Mouse (Mus musculus): ENCODE data around the gene Snx25.

Gene Snx25

DNA sequence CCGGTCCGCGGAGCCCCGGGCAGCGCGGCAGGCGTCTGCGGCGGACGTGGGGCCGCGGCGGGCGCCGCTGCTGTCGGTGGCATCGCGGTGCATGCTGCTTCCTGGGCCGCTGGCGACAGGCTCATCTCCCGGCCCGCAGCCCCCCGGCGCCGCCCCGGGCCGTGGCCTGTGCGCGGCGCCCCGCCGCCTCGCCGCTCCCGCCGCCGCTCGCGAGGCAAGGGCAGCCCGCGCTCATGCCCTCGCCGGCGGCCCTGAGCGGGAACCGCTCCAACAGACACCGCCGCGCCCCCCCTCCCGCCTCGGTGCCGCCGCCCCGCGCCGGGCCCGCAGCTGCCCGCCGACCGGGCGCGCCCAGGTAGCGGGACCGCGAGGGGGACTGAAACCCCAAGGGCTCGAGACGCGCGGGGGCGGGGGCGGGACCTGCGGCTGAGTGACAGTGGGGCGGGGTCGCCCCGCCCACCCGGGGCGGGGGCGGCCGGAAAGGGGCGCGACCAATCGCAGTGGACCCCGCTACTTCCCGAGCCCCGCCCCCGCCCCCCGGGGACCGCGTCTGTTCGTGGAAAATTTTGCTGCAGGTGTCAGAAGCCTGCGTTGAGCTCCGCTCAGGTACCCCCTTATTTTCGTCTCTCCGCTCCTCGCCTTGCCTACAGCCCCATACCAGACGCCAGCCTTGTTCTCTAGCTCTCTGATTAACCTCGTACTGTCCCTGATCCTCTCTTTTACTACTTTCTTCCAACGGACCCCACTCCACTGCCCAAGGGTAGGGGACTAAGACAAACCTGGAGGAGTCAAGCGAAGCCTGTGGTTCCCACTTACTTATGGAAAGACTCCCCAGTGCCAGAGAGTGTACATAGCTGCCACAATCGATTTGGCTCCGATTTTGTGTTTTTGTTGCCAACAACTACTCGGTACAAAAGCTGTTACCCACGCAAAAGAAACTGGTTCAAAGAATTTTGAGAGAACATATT lies at the start of gene Snx25:
Gene Snx25, minus strand, starts transcription at position 96 of the 968 bp plus-strand sequence.
- peak; percentile 87 for DNase-seq (ENCODE audit: low read depth, low spot score)

GRCm38 (mm10) chr8:46197673-46198072 lies 45.7 kb upstream of the Snx25 start:
- no peak for DNase-seq (ENCODE audit: low read depth, low spot score)

- no peak for DNase-seq (ENCODE audit: low read depth, low spot score)
Observed at GRCm38 (mm10) chr8:46196877-46197276, 44.9 kb upstream of the Snx25 start.

GRCm38 (mm10) chr8:46193100-46193499 lies 41.1 kb upstream of the Snx25 start:
- DNase-seq (ENCODE audit: low read depth, low spot score) = no peak

GRCm38 (mm10) chr8:46185361-46185760 lies 33.4 kb upstream of the Snx25 start:
- DNase-seq (ENCODE audit: low read depth, low spot score) = peak; percentile 73

DNA sequence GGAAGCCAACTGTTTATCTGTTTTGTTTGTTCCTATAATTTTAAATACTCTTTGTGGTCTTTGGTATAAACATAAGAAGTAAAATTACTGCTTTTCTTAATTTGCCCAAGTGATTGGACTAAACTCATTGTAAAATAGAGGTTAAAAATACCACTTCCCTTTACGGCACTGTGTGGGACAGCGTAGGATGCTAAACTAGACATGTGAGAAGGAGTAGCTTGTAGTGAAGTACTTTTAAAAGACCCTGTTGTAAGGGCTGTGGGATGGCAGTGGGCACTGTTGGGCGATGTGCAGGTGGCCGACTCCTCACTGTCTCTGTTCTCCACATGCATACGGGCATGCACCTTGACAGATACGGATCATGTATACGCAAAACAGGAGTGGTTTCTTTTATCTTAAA lies 28.2 kb upstream of the Snx25 start:
- DNase-seq (ENCODE audit: low read depth, low spot score) = no peak

DNA sequence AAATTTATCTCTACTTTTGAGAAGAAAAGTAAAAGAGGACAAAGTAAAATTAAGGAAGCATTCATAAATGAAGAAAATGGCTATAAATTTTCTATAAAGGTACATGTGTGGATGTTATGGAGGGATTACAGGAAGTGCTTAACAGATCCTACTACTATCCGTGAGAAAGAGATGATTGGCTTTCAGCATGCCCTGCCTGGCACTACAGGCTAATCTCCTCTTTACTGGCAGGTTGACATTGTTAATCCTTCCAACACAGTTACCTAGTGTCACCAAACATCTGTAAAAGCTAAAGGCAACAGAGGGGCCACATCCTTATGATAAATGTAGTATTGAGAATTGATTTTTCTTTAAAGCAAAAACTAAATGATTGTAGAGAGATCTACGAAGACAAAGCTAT lies 21.7 kb upstream of the Snx25 start:
- no peak for DNase-seq (ENCODE audit: low read depth, low spot score)

GRCm38 (mm10) chr8:46163870-46164190 lies 11.9 kb upstream of the Snx25 start:
- DNase-seq (ENCODE audit: low read depth, low spot score) = no peak

DNA sequence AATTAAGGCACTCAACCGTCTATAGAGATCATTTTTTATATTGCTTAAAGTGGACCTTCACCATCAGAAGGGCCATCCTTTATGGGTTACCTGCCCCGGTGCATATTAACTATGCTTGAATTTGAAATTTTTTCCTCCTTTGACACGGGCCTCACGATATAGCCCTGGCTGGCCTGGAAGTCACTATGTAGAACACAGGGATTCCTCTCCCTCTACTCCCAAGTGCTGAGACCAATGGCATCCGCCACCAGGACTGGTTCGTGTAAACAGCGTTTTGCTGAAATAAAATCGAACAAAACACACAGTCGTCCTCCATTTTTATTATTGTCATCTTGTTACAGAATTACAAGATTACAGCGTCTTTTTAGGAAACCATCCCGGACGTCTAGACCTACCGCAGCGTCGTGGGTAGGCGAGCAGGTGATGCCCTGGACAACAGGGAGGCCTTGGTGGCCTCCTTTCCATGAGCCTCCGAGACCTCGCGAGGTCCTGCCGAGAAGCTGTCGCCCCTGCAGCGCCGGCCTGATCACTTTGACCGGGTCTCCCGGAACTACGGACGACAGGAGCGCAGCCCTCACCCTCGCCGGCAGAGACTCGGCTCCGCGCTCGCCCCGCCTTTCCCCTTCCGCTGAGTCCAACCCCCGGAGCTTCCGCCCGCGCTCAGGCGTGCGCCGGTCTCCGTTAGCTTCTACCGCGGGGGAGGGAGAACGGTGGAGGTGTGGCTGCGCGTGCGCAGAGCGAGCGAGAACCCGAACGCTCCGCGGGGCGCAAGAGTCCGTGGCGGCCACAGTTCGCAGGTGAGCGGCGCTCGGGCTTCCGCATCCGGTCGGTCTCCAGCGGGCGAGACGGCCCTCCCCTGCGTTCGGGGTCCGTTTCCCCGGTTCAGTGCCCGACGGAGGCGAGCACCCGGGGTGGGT lies 11.3 kb upstream of the Snx25 start:
- DNase-seq (ENCODE audit: low read depth, low spot score) = peak; percentile 96

DNA sequence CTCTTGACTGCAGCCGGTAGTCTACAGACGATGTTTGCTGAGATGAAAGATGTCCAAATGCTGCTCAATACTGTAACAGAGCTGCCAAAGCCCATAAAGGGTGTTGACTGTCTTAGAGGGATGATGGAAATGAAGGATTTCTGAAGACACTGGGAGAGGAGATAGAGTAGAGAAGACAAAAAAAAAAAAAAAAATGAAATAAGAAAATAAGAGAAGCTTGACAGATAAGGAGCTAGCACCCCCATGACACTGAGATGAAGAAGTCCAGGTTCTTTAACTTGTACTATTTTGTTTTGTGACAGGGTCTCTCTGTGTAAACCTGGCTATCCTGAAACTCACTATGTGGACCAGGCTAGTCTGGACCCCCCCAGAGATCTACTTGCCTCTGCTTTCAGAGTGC lies 1.1 kb upstream of the Snx25 start:
- no peak for DNase-seq (ENCODE audit: low read depth, low spot score)

GRCm38 (mm10) chr8:46151202-46152062 lies 527 bp downstream of the Snx25 start, which contains the start of gene Cfap97:
TSS of gene Cfap97 (plus strand) at chr8:46151771.
- DNase-seq (ENCODE audit: low read depth, low spot score) = peak; percentile 56

DNA sequence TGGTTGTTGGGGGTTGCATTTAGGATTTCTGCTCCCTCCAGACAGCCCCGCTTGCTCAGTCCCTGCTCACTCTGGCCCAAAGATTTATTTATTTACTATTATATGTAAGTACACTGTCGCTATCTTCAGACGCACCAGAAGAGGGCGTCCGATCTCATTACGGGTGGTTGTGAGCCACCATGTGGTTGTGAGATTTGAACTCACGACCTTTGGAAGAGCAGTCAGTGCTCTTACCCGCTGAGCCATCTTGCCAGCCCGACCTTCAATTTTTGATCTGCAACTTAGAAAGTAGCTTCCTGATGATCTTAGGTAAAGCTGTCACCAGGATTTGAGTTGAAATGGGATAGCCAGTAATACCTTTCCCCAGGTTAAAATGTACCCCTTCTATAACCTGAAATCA lies 2.2 kb downstream of the Snx25 start:
- DNase-seq (ENCODE audit: low read depth, low spot score) = peak; percentile 33

GRCm38 (mm10) chr8:46149306-46149705 lies 2.7 kb downstream of the Snx25 start:
- DNase-seq (ENCODE audit: low read depth, low spot score) = no peak

DNA sequence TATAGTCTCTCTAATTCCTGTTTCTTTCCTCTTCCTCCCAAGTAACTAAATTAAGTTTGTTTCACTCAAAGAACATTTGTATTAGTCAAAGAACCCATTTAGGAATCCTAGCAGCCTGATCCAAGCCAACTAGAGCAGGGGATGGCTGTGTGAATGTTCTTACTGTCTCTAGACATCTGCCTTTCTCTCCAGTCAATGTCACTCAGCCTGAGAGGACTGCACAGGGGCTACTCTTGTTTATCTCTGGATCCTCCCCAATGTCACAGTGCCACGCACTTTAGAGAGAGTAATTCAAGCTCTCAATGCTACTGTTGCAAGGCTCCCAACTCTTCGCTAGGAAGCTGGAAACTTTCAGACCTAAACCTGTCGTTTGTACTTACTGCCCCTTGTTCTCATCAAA lies 5.8 kb downstream of the Snx25 start:
- no peak for DNase-seq (ENCODE audit: low read depth, low spot score)

- no peak for DNase-seq (ENCODE audit: low read depth, low spot score)
Observed at GRCm38 (mm10) chr8:46143924-46144323, 8.0 kb downstream of the Snx25 start.

DNA sequence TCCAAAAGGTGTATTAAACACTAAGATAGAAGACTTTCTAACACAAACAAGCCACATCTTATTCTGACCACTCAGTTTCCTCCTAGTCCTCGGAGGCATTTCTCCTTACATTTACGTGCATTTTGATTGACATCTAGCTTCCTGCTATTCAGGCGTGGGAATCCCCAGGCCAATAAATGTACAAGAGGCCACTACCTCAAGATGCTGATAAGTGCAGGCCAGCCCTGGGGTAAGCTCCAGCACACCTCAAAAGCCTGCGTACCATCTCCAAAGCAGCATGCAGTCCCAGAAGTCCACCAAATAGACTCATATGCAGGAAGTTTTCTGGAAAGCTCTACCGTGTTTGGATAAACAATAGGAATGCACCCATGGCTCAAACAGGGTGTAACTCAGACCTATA lies 8.5 kb downstream of the Snx25 start:
- no peak for DNase-seq (ENCODE audit: low read depth, low spot score)

- DNase-seq (ENCODE audit: low read depth, low spot score) = no peak
Observed at GRCm38 (mm10) chr8:46142498-46143081, 9.4 kb downstream of the Snx25 start.

DNA sequence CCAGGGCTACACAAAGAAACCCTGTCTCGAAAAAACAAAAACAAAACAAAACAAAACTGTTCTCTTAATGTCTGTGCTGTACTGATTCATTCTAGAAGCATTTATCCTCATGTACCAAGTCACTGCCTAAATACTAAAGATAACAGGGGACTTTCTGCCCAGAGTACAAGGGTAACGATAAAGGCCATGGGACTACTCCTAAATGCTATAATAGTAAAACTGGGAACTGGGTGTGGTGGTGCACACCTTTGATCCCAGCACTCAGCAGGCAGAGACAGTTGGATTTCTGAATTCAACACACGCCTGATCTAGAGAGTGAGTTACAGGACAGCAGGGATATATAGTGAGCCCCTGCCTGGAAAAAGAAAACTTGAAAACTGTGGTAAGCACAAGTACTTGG lies 10.3 kb downstream of the Snx25 start:
- no peak for DNase-seq (ENCODE audit: low read depth, low spot score)

DNA sequence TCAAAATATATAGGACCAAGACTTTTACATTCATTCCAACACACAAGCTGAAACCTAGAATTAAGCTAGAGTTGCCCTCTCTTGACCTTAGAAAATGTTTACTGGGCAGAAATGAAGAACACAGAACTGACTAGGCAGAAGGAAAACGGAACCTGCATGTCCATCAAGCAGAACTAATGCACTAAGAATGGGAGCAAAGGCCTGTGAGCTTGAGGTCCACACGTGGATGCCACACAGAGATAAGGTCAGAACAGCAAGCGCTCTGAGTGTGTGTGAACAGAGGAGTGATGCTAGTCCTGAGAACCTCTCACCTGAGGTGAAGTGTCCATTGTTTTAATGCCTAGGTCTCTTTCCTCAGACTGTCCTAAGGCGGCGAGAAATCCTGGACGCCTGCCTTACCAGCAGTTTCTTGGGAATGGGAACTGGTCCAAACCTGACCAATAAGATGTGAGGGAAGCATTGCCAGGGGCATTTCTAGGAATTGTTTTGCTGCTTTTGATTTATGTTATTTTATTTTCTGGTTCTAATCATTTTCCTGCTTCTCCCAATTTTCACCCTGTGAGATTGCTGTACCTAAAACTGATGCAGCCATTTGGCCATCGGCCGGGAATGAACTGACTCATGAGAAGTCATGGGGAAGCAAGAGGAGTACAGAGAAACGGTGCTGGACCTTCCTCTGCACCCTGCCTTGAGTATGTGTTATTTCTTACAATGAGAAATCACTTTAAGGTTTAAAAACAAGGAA lies 11.4 kb downstream of the Snx25 start:
- no peak for DNase-seq (ENCODE audit: low read depth, low spot score)

DNA sequence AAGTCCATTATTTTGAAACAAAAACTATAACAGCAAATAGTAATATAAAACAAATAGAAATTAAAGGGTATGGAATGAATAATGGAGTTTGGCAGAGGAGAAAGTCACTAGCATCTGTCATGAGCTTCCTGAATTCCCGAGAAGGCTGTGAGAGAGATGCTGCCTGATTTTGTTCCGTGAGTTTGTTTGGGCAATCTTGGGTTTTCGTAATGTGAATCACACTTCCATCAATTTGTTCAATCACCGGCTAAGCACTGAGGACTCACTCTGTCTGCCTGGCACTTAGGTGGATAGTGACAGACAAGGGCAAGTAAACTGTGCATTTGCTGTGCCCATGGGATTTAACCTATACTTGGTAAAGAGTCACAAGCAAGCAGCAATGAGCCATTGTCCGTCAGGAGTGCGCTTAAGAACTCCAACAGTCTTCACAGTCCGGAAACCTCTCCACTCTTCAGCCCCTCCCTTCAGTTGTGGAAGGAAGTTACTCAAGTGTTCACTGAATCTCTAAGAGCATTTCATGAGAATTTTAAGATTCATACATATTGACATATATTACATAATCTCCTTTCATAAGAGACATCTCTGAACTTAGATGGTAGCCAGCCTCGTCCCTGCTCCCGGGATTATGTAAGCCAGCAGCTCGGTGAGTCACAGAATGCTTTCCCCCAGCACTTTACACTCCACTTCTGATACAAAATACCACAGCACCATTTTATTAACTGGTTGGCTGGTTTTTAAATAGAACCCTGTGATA lies 13.9 kb downstream of the Snx25 start:
- DNase-seq (ENCODE audit: low read depth, low spot score) = no peak

All from ZHBTc4 (cell line).